In the genomic region with DNA sequence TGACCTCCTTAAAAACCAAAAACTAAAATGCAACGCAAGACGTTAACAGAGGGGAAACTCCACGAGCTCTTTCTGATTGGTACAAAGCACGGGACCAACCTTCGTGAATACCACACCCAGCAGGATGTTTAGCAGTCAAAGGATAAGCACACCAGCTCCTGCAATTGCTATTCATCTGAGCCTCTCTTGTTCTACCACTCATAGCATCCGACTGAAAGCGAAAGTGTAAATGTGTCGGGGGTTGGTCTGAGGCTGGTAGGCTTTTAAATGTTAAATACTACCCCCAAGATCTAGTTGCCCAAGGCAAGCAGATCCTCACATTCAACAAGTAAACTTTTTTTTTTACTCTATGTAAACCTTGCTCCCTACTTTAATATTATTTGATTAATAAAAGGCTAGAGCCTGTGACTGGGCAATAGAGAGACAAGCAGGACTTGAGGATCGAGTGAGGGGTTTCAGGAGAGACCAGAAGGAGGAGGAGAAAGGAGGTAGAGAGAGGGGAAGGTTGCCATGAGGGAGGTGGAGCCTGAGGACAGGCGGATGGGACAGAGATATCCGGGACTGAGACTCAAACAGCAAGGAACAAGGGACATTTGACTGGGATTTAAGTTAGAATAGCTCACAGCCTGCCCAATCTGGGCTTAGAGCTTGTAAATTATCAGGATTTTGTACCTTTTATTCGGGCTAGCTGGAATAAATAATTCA, we compare ENCODE assay signal across 8 mouse cellular contexts. TPM values are rescaled to one million over a fixed set of nuclear protein-coding genes. Genes with fewer than 3 reads are reported as not detected.
DNase-seq lines count a peak whose midpoint lies in the region; ATAC-seq lines count a peak whose summit lies in the region.

No protein-coding gene starts in this region.

- 13% methylated on average over 12 of the region's 12 CpGs for WGBS in hindbrain, embryonic 11.5 days
- WGBS in macrophage (ENCODE audit: missing documents) = 9% methylated on average over 12 of the region's 12 CpGs

- no peak for ATAC-seq in hindbrain, embryonic 11.5 days (ENCODE audit: low FRiP score)
- ATAC-seq in erythroblast, adult 5-6 weeks (replicated peaks; ENCODE audit: low FRiP score, poor library complexity, severe bottlenecking) = no peak

- H3K27me3 ChIP-seq in hindbrain, embryonic 11.5 days (ENCODE audit: control insufficient read depth, insufficient read depth, low read length) = no peaks in the 10 kb centered on the region

- H3K4me3 ChIP-seq in hindbrain, embryonic 11.5 days (ENCODE audit: low read depth, low read length) = no peak overlapping the region
- peak overlapping the region; percentile 13; the same call in 1 of the 2 replicates for H3K4me3 ChIP-seq in macrophage (ENCODE audit: inconsistent target)

- H3K79me2 ChIP-seq in macrophage (ENCODE audit: inconsistent target) = no peaks in the 10 kb centered on the region

- no peaks in the 10 kb centered on the region for H3K9me3 ChIP-seq in hindbrain, embryonic 11.5 days (ENCODE audit: control insufficient read depth, low read length)

- H3K36me3 ChIP-seq in hindbrain, embryonic 11.5 days (ENCODE audit: control insufficient read depth, insufficient read depth, low read length) = no peaks in the 10 kb centered on the region
- H3K36me3 ChIP-seq in macrophage (ENCODE audit: inconsistent target) = no peaks in the 10 kb centered on the region

- no peak overlapping the region for H3K9ac ChIP-seq in hindbrain, embryonic 11.5 days (ENCODE audit: low read depth, low read length)

- peak overlapping the region; percentile 13; the same call in 1 of the 2 replicates for H3K4me2 ChIP-seq in hindbrain, embryonic 11.5 days (replicated peaks; ENCODE audit: low read depth, low read length)

- H3K4me1 ChIP-seq in hindbrain, embryonic 11.5 days (replicated peaks; ENCODE audit: control insufficient read depth, insufficient read depth, low read length) = no peaks in the 10 kb centered on the region

- no peak overlapping the region for H3K27ac ChIP-seq in hindbrain, embryonic 11.5 days (ENCODE audit: low read depth, low read length)
- peak overlapping the region; percentile 35 for H3K27ac ChIP-seq in macrophage

- DNase-seq in A20 (ENCODE audit: low read depth, low spot score) (peak; percentile 73), MN1 (ENCODE audit: low spot score) (peak; percentile 60)
- DNase-seq in hindbrain, embryonic 11.5 days (ENCODE audit: low spot score) = peak; percentile 19
- DNase-seq in thymus, postnatal 14 days = peak; percentile 34
- DNase-seq in frontal cortex, postnatal 10 days (ENCODE audit: low spot score in 2 of 2) = no peak
- DNase-seq in retina, postnatal 1 day = no peak

RNA-seq across cellular contexts. Expression of gene Rbbp6, which starts 25.0 kb away (rescaled TPM):
- polyA plus RNA-seq in hindbrain, embryonic 11.5 days (2014; fragmentation: Nextera tagmentation; extraction: Ambion mirVana) = 36.3 and 46.6 TPM in 2 replicates
- total RNA-seq in macrophage (2018; cell fraction: chromatin; rRNA removed) = 100 to 1,000 TPM; 101 to 296 (median 228) TPM
- total RNA-seq in macrophage (2018; cell fraction: cytosol; rRNA removed) = 10 to 100 TPM; 22.0 to 43.9 (median 35.1) TPM
- 100 to 1,000 TPM in 25 of 26 experiments, 10 to 100 TPM in 1; 97.0 to 183 (median 126) TPM for total RNA-seq in macrophage (2018; cell fraction: nucleus; rRNA removed)
- 37.2 to 81.1 TPM (median 37.2 TPM) in 3 replicates for polyA plus RNA-seq in macrophage (2018)
- 43.8 and 58.1 TPM in 2 replicates for total RNA-seq in erythroblast, adult 5-6 weeks (2015; ENCODE audit: low replicate concordance)
- total RNA-seq in erythroblast, adult 5-6 weeks (2017; ENCODE audit: low replicate concordance) = 27.5 and 29.0 TPM in 2 replicates

Comparison
In these comparisons a context has a peak if more than half of its experiments do, and no peak if none do; other contexts are left out.
1. DNase-seq: peak in A20 (single experiment), MN1 (single experiment), hindbrain, embryonic 11.5 days (single experiment) and thymus, postnatal 14 days (single experiment); none in frontal cortex, postnatal 10 days (0 of 2) and retina, postnatal 1 day (single experiment).